Mouse (Mus musculus) common myeloid progenitor, adult 5-6 weeks (primary cell): ENCODE data around the gene Gpr27. TPM values are rescaled to one million over a fixed set of nuclear protein-coding genes. Genes with fewer than 3 reads are reported as not detected.

Source experiments
- ATAC-seq: replicated peaks from 2 replicates; pipeline ENCODE4 v1.8.0; 2016; ENCODE audit warnings: low read depth, mild to moderate bottlenecking, moderate TSS enrichment, inconsistent platforms; ENCODE audit not compliant: poor library complexity, severe bottlenecking
- total RNA-seq: library from RNA; stranded (forward); fragments of 200-1000, 187-1606 nt; gene quantifications from 2 replicates; pipeline ENCODE4 v1.2.3, GENCODE M21; 2017

Gene Gpr27
- total RNA-seq, 1 experiment from 2014 or later = not detected

DNA sequence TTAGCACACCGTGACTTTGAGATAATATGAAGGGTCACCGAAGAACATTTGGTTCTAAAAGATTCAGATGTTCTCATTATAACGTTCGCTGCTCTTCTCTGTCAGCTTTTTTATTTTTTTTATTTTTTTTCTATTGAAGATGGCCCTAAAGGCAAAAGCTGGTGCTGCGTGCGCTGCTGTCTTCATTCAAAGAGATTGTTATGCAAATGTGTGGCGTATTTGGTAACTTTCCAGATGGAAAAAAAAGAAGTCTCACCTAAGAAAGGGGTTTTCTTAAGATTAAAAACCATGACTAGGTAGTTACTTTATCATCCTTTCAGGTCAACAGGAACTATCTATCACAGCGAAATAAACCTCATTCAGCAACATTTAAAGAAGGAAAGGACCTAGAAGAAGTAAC lies 40.2 kb downstream of the Gpr27 start:
- no peak for ATAC-seq

DNA sequence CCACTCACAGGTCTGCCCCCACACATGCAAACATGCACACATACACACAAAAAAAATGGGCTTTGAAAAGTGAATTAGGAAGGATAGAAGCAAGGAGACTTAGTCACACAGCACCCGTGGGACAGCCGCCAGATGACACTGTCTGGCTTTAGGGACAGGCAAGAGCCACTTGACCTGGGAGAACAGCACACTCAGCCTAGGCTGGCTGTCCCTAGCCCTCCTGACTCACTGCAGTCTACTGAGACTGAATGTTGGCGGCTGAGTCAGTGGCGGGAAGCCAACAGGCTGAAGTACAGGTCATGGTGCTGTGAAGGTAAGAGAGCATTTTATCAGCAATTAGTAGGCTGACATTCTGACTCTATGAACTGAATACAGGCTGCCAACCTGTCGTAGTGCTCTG lies 42.2 kb downstream of the Gpr27 start:
- no peak for ATAC-seq

DNA sequence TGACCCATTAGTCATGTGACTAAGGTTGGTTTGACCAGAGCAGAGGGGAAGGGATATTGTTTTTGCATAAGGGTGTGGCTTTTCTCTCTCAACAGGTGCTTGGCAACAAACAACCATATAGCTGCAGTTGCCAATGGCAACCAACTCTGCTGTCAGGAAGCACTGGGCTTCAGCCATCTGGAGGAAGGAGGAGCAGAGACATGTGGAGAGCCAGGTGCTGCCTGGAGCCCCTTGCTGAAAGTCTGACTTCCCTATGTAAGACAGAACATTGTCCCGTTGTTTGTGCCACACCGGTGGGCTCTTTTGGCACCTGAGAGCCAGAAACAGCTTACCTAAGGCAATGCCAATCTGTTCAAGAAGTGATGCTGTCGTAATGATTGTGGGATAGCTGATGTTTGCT lies 50.4 kb downstream of the Gpr27 start:
- ATAC-seq = no peak

Other genes starting within 250 kb of the Gpr27 start
- gene Foxp1, start 170.0 kb upstream of the Gpr27 start, total RNA-seq = 57.8 and 77.4 TPM in 2 replicates
- gene Eif4e3, start 25.9 kb upstream of the Gpr27 start, total RNA-seq = 26.9 and 28.0 TPM in 2 replicates
- gene Gm20696, start 25.9 kb upstream of the Gpr27 start, total RNA-seq = 4.0 and 4.3 TPM in 2 replicates
- not detected in 2 replicates for gene Prok2, start 33.7 kb downstream of the Gpr27 start, total RNA-seq